Mouse (Mus musculus) CD4-positive, CD25-positive, alpha-beta regulatory T cell (primary cell): ENCODE data around the gene Olfr1270. TPM values are rescaled to one million over a fixed set of nuclear protein-coding genes. Genes with fewer than 3 reads are reported as not detected.

ENCODE experiments used
- polyA plus RNA-seq: library from polyadenylated mRNA; unstranded; fragments of 100-300 nt; shearing (Covaris generic); gene quantifications from one replicate; pipeline ENCODE4 v1.2.1, GENCODE M21; 2017

The Olfr1270 gene
- polyA plus RNA-seq: not detected

DNA sequence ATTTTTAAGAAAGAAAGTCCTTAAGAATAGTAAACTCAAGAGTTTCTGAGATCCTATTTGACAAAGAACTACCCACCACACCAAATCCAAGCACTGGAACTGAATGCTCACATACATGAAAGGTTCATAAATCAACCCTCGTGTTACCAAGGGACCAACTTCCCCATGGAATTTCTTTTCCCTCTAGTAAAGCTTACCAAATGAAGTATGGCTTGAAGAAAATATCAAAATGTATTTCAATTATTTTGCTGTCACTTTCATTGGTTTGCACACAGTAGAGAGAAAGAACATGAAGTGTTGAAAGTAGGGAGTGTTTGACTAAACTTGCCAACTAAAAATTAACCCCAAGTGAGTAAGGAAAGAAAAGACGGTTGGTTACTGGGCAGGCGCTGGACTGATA, at the start of gene Olfr1270:
Gene Olfr1270, minus strand, starts transcription at position 101 of the 400 bp plus-strand sequence.

DNA sequence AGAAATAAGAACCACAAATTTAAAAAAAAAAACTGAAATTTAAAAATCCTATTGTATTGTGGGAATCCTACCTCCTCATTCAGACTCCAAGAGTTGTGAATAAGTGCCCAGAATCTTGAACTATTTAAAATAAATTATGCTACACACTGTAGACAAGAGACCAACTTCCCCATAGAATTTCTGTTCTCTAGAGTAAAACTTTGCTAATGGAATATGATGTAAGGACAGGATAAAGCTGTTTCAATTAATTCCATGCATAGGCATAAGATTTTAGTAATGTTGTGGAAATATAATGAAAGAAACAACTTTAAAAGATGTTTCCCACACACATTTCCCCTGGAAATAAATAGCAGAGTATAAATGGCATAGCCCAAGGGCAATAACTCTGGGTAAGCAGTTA, 10.7 kb downstream of the Olfr1270 start, which contains the start of gene Olfr32:
Gene Olfr32, minus strand, starts transcription at position 101 of the 400 bp plus-strand sequence.

DNA sequence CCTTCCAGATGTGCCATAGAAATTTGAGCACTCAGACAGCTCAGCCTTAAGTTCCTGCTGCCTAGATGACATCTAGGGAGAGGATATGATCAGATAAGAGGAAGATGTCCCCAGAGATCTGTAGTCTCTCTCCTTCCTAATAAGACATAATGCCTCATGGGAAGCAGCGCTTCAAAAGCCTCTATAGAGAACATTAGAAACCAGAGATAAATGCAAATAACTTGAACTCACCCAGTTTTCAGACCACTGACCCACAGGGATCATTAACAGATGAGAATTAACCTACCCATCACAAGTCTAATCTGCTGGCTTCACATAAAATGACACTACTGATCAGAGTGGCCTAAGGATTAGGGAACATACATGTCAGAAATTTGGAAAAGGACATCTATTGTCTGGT, 31.6 kb downstream of the Olfr1270 start, which contains the start of gene Olfr1269:
Gene Olfr1269, minus strand, starts transcription at position 101 of the 400 bp plus-strand sequence.

Other genes starting within 250 kb of the Olfr1270 start
- 0.19 TPM for gene Olfr1258, start 225.8 kb downstream of the Olfr1270 start, polyA plus RNA-seq
- gene Olfr1259, start 204.4 kb downstream of the Olfr1270 start, polyA plus RNA-seq: not detected
- not detected for gene Olfr1260, start 178.8 kb downstream of the Olfr1270 start, polyA plus RNA-seq
- not detected for gene Olfr1261, start 161.9 kb downstream of the Olfr1270 start, polyA plus RNA-seq
- gene Olfr1262, start 152.9 kb downstream of the Olfr1270 start, polyA plus RNA-seq: not detected
- 0.08 TPM for gene Olfr1263, start 141.0 kb downstream of the Olfr1270 start, polyA plus RNA-seq
- gene Olfr1264, start 127.5 kb downstream of the Olfr1270 start, polyA plus RNA-seq: not detected
- gene Olfr1265, start 117.8 kb downstream of the Olfr1270 start, polyA plus RNA-seq: not detected
- gene Olfr140, start 89.5 kb downstream of the Olfr1270 start, polyA plus RNA-seq: not detected
- not detected for gene Olfr1269, start 31.7 kb downstream of the Olfr1270 start, polyA plus RNA-seq
- gene Olfr32, start 10.8 kb downstream of the Olfr1270 start, polyA plus RNA-seq: not detected
- gene Olfr1506, start 71.4 kb upstream of the Olfr1270 start, polyA plus RNA-seq: not detected
- not detected for gene Olfr142, start 104.5 kb upstream of the Olfr1270 start, polyA plus RNA-seq
- gene Olfr1271, start 117.9 kb upstream of the Olfr1270 start, polyA plus RNA-seq: 0.10 TPM
- gene Olfr1272, start 139.8 kb upstream of the Olfr1270 start, polyA plus RNA-seq: not detected
- not detected for gene Gm13769, start 169.1 kb upstream of the Olfr1270 start, polyA plus RNA-seq
- gene Olfr1274-ps, start 245.6 kb upstream of the Olfr1270 start, polyA plus RNA-seq: not detected